Mouse (Mus musculus) spleen, adult 2 months (tissue): Measurements from ENCODE around the gene Lgi4. TPM values are rescaled to one million over a fixed set of nuclear protein-coding genes. Genes with fewer than 3 reads are reported as not detected.

Experiments used
- DNase-seq, 2 experiments: peaks; one replicate each; pipeline versions ENCODE4 v3.0.0 to v3.0.0-alpha.2; 2012 to 2021; ENCODE audit warnings: low spot score in 2 of 2, low read depth in 1 of 2
- H3K27ac ChIP-seq: fragments of 200-500 bp; 2 replicates; pipeline ENCODE4 v1.5.1; 2012; ENCODE audit warnings: low read length, inconsistent platforms; ENCODE audit not compliant: insufficient read depth
- H3K27me3 ChIP-seq: fragments of 200-500 bp; 2 replicates; pipeline ENCODE4 v1.6.1; 2012; ENCODE audit warnings: mild to moderate bottlenecking, moderate library complexity, low read length, inconsistent platforms; ENCODE audit not compliant: control insufficient read depth, insufficient read depth
- H3K36me3 ChIP-seq: fragments of 200-500 bp; 2 replicates; pipeline ENCODE4 v1.6.1; 2012; ENCODE audit warnings: mild to moderate bottlenecking, low read length, inconsistent platforms; ENCODE audit not compliant: control insufficient read depth, insufficient read depth
- H3K4me1 ChIP-seq: fragments of 200-500 bp; 2 replicates; pipeline ENCODE4 v1.6.1; 2011; ENCODE audit warnings: inconsistent platforms; ENCODE audit not compliant: control insufficient read depth, insufficient read depth, insufficient read length
- H3K4me3 ChIP-seq: fragments of 200-500 bp; 2 replicates; pipeline ENCODE4 v1.5.1; 2011; ENCODE audit warnings: mild to moderate bottlenecking, inconsistent platforms; ENCODE audit not compliant: insufficient read depth, insufficient read length; ENCODE audit errors: extremely low read depth
- CTCF ChIP-seq: fragments of 200-500 bp; IDR thresholded peaks from 2 replicates; pipeline ENCODE4 v1.5.1; 2011; ENCODE audit warnings: mild to moderate bottlenecking, inconsistent platforms; ENCODE audit not compliant: insufficient read depth, insufficient read length, insufficient replicate concordance; ENCODE audit errors: extremely low read depth
- POLR2A ChIP-seq: fragments of 200-500 bp; IDR thresholded peaks from 2 replicates; pipeline ENCODE4 v1.6.1; 2011; ENCODE audit warnings: low read depth, low read length, inconsistent platforms
- WGBS: fragments of 180-500 bp; shearing (Covaris S2); methylation state at CpG from one replicate; pipeline ENCODE4 v1.1.7; 2018; 5-methylcytosine and 5-hydroxymethylcytosine counted together
- polyA plus RNA-seq: library from polyadenylated mRNA; depleted of rRNA; stranded (reverse); fragments of >200 nt; gene quantifications from 2 replicates; pipeline ENCODE4 v1.2.3, GENCODE M21; 2012

Gene Lgi4
- polyA plus RNA-seq, 1 experiment, result 0.92 TPM

DNA sequence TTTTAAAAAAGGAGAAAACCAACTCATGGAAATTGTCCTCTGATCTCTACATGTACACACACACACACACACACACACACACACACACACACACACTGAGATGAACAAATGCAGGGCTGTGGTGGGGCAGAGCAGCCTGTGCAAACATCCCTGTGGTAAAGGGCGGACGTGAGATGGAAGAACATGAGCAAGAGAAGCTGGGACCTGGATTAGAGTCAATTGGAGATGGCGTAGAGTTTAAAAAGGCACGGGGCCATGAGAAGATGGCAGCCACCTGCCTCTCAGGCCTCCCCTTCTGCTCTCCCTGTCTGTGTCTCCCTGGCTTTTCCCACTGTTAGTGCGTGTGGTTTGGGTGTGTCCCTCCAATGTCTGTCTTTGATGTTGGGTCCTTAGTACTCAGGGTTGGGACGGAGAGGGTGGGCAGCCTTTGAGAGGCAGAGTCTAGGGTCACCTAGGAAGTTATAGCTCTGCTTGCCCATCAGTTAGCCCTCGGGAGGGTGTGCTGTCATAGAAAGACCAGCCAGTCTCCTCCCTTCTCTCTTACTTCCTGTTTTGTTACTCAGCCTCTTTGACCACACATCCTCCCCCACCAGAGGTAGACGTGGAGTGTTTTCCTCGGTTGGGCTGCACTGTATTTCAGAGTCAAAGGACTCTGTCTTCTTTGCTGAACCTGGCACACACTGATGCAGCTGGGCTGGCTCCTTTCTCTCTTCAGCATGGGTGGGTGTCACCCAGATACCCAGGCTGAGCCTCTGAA, 25.6 kb upstream of the Lgi4 start:
- 39% methylated on average over 9 of the region's 9 CpGs for WGBS
- TF ChIP-seq CTCF, result no peak
- no peak; the same call in 1 of the 2 replicates for TF ChIP-seq POLR2A
- peaks cover 19% of the 10 kb centered on the region; the same call in 1 of the 2 replicates for H3K4me1 ChIP-seq
- peak; percentile 65 to 71 for DNase-seq
- H3K27ac ChIP-seq, result peak overlapping the region; percentile 91
- no peaks in the 10 kb centered on the region for H3K27me3 ChIP-seq
- H3K36me3 ChIP-seq, result peaks cover 3% of the 10 kb centered on the region; the same call in 1 of the 2 replicates
- no peak overlapping the region for H3K4me3 ChIP-seq

DNA sequence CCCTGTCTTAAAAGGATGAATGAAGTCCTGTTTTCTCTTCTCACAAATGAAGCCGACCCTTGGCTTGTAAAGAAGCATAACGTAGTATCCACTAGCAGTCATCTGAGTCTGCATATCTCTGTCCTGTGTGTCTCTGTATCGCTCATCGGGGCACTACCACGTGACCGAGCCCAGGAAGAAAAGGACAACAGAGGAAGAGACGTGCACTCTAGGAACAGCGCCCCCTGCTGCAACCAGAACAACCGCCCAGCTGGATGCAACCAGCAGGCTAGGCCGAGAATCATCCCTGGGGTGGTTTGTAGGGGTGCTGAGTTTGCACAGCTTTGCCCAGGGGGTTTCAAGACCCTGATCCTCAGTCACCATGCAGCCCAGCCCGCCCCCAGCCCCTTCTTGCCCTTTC, 24.4 kb upstream of the Lgi4 start:
- Histone ChIP-seq H3K4me1 (peaks cover 19% of the 10 kb centered on the region; the same call in 1 of the 2 replicates), H3K4me3 (no peak overlapping the region), H3K27ac (peak overlapping the region; percentile 91)

DNA sequence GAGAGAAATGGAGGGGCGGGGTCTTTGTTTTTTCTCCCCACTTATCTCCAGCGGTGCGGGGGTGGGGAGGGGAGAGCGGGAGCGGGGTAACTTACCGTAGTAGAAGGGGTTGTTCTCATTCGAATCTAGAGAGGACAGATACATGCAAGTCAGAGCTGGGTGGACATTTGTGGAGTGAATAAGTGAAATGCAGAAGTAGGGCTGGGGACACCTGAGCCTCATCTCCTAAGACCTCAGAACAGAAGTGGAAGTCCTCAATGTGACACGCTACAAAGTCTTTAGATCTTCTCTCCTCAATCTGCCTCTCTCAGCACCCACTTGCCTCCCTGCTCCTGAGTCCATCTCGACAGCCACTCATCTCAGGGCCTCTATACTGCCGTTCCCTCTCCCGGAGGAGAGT, 23.9 kb upstream of the Lgi4 start:
- no peak for DNase-seq
- TF ChIP-seq CTCF (no peak), POLR2A (no peak)
- peaks cover 21% of the 10 kb centered on the region; the same call in 1 of the 2 replicates for H3K4me1 ChIP-seq
- 82% methylated on average over 11 of the region's 11 CpGs for WGBS
- H3K4me3 ChIP-seq, result no peak overlapping the region
- no peaks in the 10 kb centered on the region for H3K27me3 ChIP-seq
- H3K36me3 ChIP-seq, result peaks cover 5% of the 10 kb centered on the region; the same call in 1 of the 2 replicates
- peak overlapping the region; percentile 56 for H3K27ac ChIP-seq

More for the DNA sequence above, 24.4 kb upstream of the Lgi4 start:
- TF ChIP-seq CTCF, result 0 out of 2 replicates have a peak, but pooled peaks have one; percentile 39
- TF ChIP-seq POLR2A, result no peak
- Histone ChIP-seq H3K36me3 (peaks cover 5% of the 10 kb centered on the region; the same call in 1 of the 2 replicates), H3K27me3 (no peaks in the 10 kb centered on the region)
- 60% methylated on average over 11 of the region's 11 CpGs for WGBS
- DNase-seq, result peak in 1 of 2 experiments; percentile 58

DNA sequence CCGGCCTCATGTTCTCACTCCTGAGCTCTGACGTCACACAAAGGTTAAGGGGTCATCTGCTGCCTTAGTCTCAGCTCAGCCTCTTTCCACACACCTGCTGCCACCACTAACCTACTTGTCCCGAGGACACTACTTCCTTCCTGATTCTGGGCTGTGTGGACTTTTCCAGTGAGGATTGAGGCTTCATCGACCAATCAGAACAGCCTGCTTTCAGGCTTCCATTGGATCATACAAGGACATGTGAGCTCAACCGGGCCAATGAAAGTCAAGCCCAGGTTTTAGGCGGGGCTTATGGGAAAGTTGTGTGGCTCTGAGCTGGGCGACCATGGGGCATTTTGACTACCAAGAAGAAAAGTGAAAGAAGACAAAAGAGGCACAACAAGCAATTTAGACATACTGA, 22.2 kb upstream of the Lgi4 start:
- H3K36me3 ChIP-seq, result peaks cover 5% of the 10 kb centered on the region; the same call in 1 of the 2 replicates
- no peak for DNase-seq
- peak overlapping the region; percentile 4 for H3K27ac ChIP-seq
- no peaks in the 10 kb centered on the region for H3K27me3 ChIP-seq
- H3K4me1 ChIP-seq, result peaks cover 23% of the 10 kb centered on the region; the same call in 1 of the 2 replicates
- TF ChIP-seq POLR2A (no peak), CTCF (no peak)
- WGBS, result 47% methylated on average over 7 of the region's 7 CpGs
- H3K4me3 ChIP-seq, result no peak overlapping the region

DNA sequence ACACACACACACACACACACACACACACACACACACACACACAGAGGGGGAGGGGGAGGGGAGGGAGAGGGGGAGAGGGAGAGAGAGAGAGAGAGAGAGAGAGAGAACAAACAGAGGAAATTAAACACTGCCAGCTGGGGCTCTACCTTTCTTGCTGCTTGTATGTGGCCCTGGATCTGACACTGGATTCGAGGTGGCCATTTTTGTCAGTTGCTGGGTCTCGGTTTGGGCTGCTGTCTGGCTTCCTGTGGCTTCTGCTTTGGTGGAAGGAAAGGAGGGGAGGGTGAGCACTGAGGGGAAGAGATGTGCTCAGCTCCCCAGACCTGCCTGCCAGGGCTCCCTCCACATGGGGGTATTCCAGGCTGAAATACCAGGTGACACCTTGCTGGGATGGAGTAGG, 21.5 kb upstream of the Lgi4 start:
- H3K4me3 ChIP-seq, result no peak overlapping the region
- peaks cover 27% of the 10 kb centered on the region for H3K4me1 ChIP-seq
- 7% methylated on average over 2 of the region's 2 CpGs for WGBS
- H3K27ac ChIP-seq, result peak overlapping the region; percentile 22
- no peak for TF ChIP-seq CTCF
- TF ChIP-seq POLR2A, result no peak
- DNase-seq, result no peak
- no peaks in the 10 kb centered on the region for H3K27me3 ChIP-seq
- peaks cover 5% of the 10 kb centered on the region; the same call in 1 of the 2 replicates for H3K36me3 ChIP-seq

DNA sequence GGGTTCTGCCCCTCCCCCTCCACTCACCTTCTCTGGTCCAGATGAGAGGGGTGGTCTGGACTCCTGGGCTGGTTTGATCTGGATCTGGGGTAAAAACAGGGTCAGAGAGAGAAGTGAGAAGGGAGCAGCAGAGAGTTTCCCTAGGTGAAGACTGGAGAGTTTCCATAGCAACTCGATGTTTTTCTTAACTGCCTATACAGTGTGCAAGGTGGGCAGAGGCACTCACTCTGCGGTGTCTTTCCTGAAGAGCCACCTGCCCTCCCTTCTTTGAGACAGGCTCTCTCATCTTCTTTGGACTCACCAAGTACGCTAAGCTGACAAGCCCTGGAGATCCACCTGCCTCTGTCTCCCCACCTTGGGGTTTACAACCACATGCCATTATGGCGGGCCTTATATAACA, 20.1 kb upstream of the Lgi4 start:
- no peak overlapping the region for H3K4me3 ChIP-seq
- no peak for DNase-seq
- peaks cover 5% of the 10 kb centered on the region; the same call in 1 of the 2 replicates for H3K36me3 ChIP-seq
- peaks cover 28% of the 10 kb centered on the region for H3K4me1 ChIP-seq
- peak overlapping the region; percentile 6; the same call in 1 of the 2 replicates for H3K27ac ChIP-seq
- TF ChIP-seq CTCF, result no peak
- TF ChIP-seq POLR2A, result no peak
- WGBS, result 74% methylated on average over 4 of the region's 4 CpGs
- no peaks in the 10 kb centered on the region for H3K27me3 ChIP-seq
